Mouse (Mus musculus): ENCODE measurements at regions not wholly inside any gene's neighbourhood (a gene's known extent, or its start where the extent isn't known, plus 50 kb on each side); places are given as distances from the start of the nearest gene placed in this dataset.

DNA sequence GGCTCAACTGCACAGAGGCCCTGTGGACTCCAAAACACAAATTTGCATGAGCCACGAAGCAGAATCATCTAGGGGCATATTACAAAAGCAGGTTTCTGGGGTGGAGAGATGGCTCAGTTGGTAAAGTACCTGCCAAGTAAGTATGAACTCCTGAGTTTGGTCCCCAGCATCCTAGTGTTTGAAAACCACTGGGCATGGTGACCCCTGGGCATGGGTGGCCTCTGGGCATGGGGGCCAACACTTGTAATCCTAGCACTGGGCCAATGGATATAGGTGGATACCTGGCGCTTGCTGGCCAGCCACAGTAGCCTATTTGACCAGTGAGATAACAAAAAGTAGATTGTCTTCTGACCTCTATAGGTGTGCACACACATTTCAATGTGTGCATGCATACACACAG, 65.7 kb upstream of the Arid5b start:
- TF ChIP-seq GATA1 (IDR thresholded peaks at IDR 0.05; ENCODE audit: borderline replicate concordance, low read length) (no peak), CTCF (IDR thresholded peaks at IDR 0.05; ENCODE audit: low read depth, low read length) (no peak)
